Mouse (Mus musculus) megakaryocyte, embryonic 14.5 days (primary cell): ENCODE data around the gene Slc44a1.

Source experiments
- FLI1 ChIP-seq: IDR thresholded peaks from 2 replicates; pipeline ENCODE4 v1.6.1; 2012; ENCODE audit warnings: low read length, inconsistent platforms, mixed read lengths
- GATA1 ChIP-seq: IDR thresholded peaks from 3 replicates; pipeline ENCODE4 v1.6.1; 2012; ENCODE audit warnings: mixed read lengths, low read length, inconsistent platforms, borderline replicate concordance

GRCm38 (mm10) chr4:53475230-53475952 is 35.2 kb downstream of the Slc44a1 start:
- no peak for TF ChIP-seq GATA1
- no peak for TF ChIP-seq FLI1
